Mouse (Mus musculus) liver, postnatal 0 days (tissue): ENCODE data around the gene Rex1bd.

ENCODE experiments used
- CTCF ChIP-seq: sonication (generic); IDR thresholded peaks from 2 replicates; pipeline ENCODE4 v1.5.1; 2016; ENCODE audit warnings: antibody characterized with exemption, low read depth
- EP300 ChIP-seq: IDR thresholded peaks from 2 replicates; pipeline ENCODE4 v1.6.1; 2016; ENCODE audit warnings: antibody characterized with exemption, low read depth, mild to moderate bottlenecking

DNA sequence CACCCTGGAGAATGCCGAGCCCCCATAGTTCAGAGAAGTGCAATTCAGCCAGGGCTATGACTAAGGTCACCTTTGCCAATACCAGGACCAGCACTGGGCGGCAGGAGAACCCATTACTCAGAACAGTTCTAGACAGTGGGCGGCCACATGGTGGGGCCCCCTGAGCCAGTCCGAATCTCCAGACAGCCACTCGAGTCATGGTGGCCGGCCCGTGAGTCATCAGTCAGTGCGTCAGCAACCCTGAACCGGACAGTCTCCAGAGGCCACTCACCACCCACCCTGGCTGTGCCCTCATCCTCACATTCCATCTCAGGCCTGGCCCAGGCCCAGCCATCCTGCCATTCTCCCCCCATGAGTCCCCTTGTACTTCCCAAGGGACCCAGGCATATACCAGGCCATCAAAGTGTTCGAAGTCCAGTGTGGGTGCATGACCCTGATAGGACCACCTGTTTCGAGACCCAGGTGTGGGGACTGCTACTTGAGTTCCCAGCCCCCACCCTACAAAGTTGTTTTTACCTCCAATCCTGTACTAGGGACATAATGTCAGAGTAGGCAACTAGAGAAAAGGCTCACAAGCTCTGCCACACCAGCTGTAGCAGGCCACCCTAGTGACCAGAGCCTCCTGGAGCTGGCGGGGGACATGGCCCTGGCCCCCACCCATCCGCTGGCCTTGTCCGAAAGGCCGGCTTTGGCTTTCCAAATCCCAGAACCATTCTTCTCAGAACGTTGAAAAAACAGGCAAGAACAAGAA is 44.6 kb downstream of the Rex1bd start:
- TF ChIP-seq CTCF (no peak), EP300 (no peak)
